Mouse (Mus musculus): Measurements from ENCODE around the gene Optn. TPM values are rescaled to one million over a fixed set of nuclear protein-coding genes. Genes with fewer than 3 reads are reported as not detected.

The Optn gene
- polyA plus RNA-seq, 1 experiment from 2014 or later: 41.0 TPM

DNA sequence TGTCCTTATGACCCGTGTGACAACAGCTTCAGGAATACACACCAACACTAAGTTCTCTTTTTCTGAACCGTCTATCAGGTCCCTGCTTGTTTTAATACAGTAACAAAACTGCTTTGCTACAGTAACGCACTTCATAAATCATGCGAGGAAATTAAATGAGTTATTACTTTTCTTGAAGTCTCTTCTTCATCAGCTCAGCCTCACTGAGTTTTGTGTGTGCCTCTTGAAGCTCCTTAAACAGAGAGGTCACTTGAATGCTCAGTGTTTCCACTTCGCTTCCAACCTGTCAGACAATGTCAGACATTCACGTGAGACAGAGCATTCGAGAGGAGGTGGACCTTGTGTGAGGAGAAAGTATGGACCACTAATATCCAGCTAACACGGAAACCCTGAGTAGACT is 29.1 kb downstream of the Optn start:
- no peak overlapping the region for H3K4me2 ChIP-seq (ENCODE audit: low read depth, low read length)
- no peak for DNase-seq
- no peak overlapping the region for H3K9ac ChIP-seq (replicated peaks)
- 74% methylated on average over 8 of the region's 8 CpGs for WGBS (ENCODE audit: insufficient replicate concordance)
- no peaks in the 10 kb centered on the region for H3K9me3 ChIP-seq (ENCODE audit: low read length)
- peaks cover 7% of the 10 kb centered on the region for H3K4me1 ChIP-seq (ENCODE audit: insufficient read depth)
- H3K4me3 ChIP-seq (ENCODE audit: low read depth, low read length): no peak overlapping the region
- ATAC-seq: no peak
- H3K36me3 ChIP-seq (replicated peaks; ENCODE audit: insufficient read depth, low read length): peaks cover 71% of the 10 kb centered on the region
- TF ChIP-seq CTCF (IDR thresholded peaks at IDR 0.05; ENCODE audit: low read depth): no peak
- TF ChIP-seq EP300 (IDR thresholded peaks at IDR 0.05; ENCODE audit: low read depth): no peak
- H3K27me3 ChIP-seq (ENCODE audit: insufficient read depth, low read length): no peaks in the 10 kb centered on the region
- no peak overlapping the region for H3K27ac ChIP-seq (ENCODE audit: low read depth)

DNA sequence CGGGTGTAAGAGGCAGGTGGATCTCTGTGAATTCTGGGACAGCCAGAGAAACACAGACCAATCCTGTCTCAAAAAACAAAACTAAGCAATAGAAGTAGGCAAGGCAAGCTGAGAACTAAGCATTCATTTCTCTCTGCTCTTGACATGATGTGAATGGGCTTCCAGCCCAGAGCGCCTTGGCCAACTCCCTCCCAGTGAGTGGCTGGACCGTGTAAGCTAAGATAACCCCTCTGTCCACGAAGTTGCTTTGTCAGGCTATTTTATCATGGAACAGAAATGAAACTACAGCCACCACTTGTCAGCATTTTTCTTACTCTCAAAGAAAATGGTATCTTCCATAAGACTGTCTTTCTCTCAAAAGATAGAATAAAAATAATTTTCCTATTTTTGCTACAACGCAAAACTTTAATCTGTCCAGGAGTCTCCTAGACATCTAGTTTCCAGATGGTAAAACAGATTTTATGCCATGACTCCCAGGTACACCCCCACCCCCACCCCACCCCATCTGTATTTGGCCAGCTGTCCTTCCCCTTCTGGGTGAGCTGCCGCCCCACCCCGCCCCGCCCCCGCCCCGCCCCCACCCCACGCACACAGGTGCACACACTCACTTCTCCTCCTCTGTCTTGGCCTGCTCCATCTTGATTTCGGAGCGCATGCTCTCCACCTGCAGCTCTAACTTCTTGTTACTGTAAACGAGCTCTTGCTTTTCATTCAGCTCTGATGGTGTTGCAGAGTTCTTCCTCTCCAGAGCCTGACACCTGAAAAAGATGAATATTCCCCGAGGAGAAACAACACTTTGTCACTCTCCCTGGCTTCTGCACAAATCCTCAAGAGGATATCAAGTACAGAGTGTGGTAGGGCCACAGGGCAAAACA is 30.1 kb downstream of the Optn start:
- ATAC-seq: peak; percentile 51
- DNase-seq: no peak
- TF ChIP-seq CTCF (IDR thresholded peaks at IDR 0.05; ENCODE audit: low read depth) (no peak), EP300 (IDR thresholded peaks at IDR 0.05; ENCODE audit: low read depth) (no peak)
- peaks cover 72% of the 10 kb centered on the region for H3K36me3 ChIP-seq (replicated peaks; ENCODE audit: insufficient read depth, low read length)
- H3K27me3 ChIP-seq (ENCODE audit: insufficient read depth, low read length): no peaks in the 10 kb centered on the region
- H3K9me3 ChIP-seq (ENCODE audit: low read length): no peaks in the 10 kb centered on the region
- H3K4me2 ChIP-seq (ENCODE audit: low read depth, low read length): no peak overlapping the region
- H3K4me3 ChIP-seq (ENCODE audit: low read depth, low read length): no peak overlapping the region
- H3K27ac ChIP-seq (ENCODE audit: low read depth): no peak overlapping the region
- no peak overlapping the region for H3K9ac ChIP-seq (replicated peaks)
- H3K4me1 ChIP-seq (ENCODE audit: insufficient read depth): peaks cover 7% of the 10 kb centered on the region
- WGBS (ENCODE audit: insufficient replicate concordance): 52% methylated on average over 15 of the region's 15 CpGs

DNA sequence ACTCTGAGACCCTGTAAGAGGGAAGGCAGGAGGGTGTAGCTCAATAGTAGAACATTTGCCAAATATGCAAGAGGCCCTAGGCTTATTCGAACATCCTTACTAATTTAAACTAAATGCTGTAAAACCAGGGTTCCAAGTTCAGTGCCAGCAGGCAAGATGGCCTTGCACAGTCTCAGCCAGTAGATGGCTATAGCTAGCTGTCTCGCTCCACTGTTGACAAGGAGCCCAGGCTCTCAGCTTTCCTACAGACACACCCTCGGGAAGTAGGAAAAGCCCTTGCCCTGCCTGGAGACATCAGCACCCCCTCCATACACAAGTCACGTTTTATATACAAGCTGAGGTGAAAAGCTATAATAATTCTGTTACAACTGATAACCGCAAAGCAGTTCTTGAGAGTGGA is 31.2 kb downstream of the Optn start:
- 81% methylated on average over 5 of the region's 5 CpGs for WGBS (ENCODE audit: insufficient replicate concordance)
- Histone ChIP-seq H3K27ac (ENCODE audit: low read depth) (no peak overlapping the region), H3K36me3 (replicated peaks; ENCODE audit: insufficient read depth, low read length) (peaks cover 74% of the 10 kb centered on the region), H3K9ac (replicated peaks) (no peak overlapping the region), H3K4me2 (ENCODE audit: low read depth, low read length) (no peak overlapping the region), H3K27me3 (ENCODE audit: insufficient read depth, low read length) (no peaks in the 10 kb centered on the region), H3K9me3 (ENCODE audit: low read length) (no peaks in the 10 kb centered on the region), H3K4me3 (ENCODE audit: low read depth, low read length) (no peak overlapping the region), H3K4me1 (ENCODE audit: insufficient read depth) (peaks cover 7% of the 10 kb centered on the region)
- no peak for DNase-seq
- TF ChIP-seq CTCF (IDR thresholded peaks at IDR 0.05; ENCODE audit: low read depth): no peak
- TF ChIP-seq EP300 (IDR thresholded peaks at IDR 0.05; ENCODE audit: low read depth): no peak
- ATAC-seq: no peak

DNA sequence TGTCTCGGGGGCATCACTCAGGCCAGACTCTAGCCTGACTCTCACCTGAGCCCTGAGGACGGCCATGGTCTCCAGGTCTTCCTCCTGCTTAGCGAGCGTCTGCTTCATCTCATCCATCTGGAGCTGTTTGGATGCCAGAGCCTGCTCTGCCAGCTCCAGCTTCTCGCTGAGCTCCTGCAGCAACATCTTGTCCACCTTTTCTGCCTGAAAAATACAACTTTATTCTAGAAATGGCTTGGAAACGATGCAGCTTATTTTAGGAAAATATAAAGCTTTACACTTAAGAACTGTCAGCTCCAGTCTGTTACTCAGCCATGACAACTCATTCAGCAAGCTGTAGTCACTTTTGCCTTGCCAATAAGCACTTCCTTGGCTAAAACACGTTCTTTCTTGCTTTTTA is 32.6 kb downstream of the Optn start:
- peaks cover 73% of the 10 kb centered on the region for H3K36me3 ChIP-seq (replicated peaks; ENCODE audit: insufficient read depth, low read length)

DNA sequence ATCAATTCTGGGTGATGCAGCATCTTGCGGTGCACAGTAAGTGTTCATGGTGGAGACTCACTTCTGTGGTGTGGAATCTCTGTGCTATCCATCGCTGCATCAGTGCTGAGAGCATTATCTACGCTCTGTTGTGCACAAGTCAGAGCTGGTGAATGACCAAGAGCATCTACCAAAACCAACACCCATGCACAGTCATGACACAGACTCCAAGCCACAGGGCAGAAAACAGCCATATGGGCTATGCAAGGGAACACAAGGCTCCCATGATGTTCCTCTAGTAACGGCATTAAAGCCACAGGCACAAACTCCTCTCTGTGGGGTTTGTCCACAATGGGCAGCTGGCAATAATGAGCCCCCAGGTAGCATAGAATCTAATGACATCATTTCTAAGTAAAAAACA is 34.0 kb downstream of the Optn start:
- no peaks in the 10 kb centered on the region for H3K9me3 ChIP-seq (ENCODE audit: low read length)
- H3K4me3 ChIP-seq (ENCODE audit: low read depth, low read length): no peak overlapping the region
- 90% methylated on average over 4 of the region's 4 CpGs for WGBS (ENCODE audit: insufficient replicate concordance)
- H3K27me3 ChIP-seq (ENCODE audit: insufficient read depth, low read length): no peaks in the 10 kb centered on the region
- H3K27ac ChIP-seq (ENCODE audit: low read depth): no peak overlapping the region
- no peak for TF ChIP-seq EP300 (IDR thresholded peaks at IDR 0.05; ENCODE audit: low read depth)
- TF ChIP-seq CTCF (IDR thresholded peaks at IDR 0.05; ENCODE audit: low read depth): no peak
- no peak for DNase-seq
- peaks cover 7% of the 10 kb centered on the region for H3K4me1 ChIP-seq (ENCODE audit: insufficient read depth)
- no peak overlapping the region for H3K4me2 ChIP-seq (ENCODE audit: low read depth, low read length)
- H3K9ac ChIP-seq (replicated peaks): no peak overlapping the region
- no peak for ATAC-seq
- H3K36me3 ChIP-seq (replicated peaks; ENCODE audit: insufficient read depth, low read length): peaks cover 75% of the 10 kb centered on the region

More for the DNA sequence above, 32.6 kb downstream of the Optn start:
- Histone ChIP-seq H3K27me3 (ENCODE audit: insufficient read depth, low read length) (no peaks in the 10 kb centered on the region), H3K9me3 (ENCODE audit: low read length) (no peaks in the 10 kb centered on the region), H3K9ac (replicated peaks) (no peak overlapping the region), H3K4me2 (ENCODE audit: low read depth, low read length) (no peak overlapping the region), H3K27ac (ENCODE audit: low read depth) (no peak overlapping the region), H3K4me1 (ENCODE audit: insufficient read depth) (peaks cover 7% of the 10 kb centered on the region), H3K4me3 (ENCODE audit: low read depth, low read length) (no peak overlapping the region)
- TF ChIP-seq CTCF (IDR thresholded peaks at IDR 0.05; ENCODE audit: low read depth) (no peak), EP300 (IDR thresholded peaks at IDR 0.05; ENCODE audit: low read depth) (no peak)
- no peak for DNase-seq
- WGBS (ENCODE audit: insufficient replicate concordance): 88% methylated on average over 7 of the region's 7 CpGs
- ATAC-seq: no peak

DNA sequence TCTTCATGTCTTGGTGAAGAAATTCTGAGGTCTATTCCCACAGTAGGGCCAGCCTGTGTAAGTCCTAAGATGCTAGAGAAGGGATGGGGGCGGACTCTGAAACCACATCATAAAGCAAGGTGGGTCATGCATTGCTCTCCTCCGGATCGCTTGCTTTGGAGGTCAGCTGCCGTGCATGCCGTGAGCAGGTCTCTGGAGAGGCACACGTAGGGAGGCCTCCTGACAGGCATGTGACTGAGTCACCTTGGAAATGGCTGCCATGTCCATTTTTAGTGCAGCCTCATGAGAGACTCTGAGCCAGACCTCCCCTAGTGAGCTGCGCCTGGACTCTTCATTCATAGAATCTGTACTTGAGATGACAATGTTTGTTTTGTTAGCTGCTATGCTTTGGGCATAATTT is 35.8 kb downstream of the Optn start:
- H3K27ac ChIP-seq (ENCODE audit: low read depth): no peak overlapping the region
- H3K4me3 ChIP-seq (ENCODE audit: low read depth, low read length): no peak overlapping the region
- H3K4me1 ChIP-seq (ENCODE audit: insufficient read depth): no peaks in the 10 kb centered on the region
- no peak overlapping the region for H3K9ac ChIP-seq (replicated peaks)
- TF ChIP-seq CTCF (IDR thresholded peaks at IDR 0.05; ENCODE audit: low read depth): no peak
- TF ChIP-seq EP300 (IDR thresholded peaks at IDR 0.05; ENCODE audit: low read depth): no peak
- no peaks in the 10 kb centered on the region for H3K27me3 ChIP-seq (ENCODE audit: insufficient read depth, low read length)
- H3K4me2 ChIP-seq (ENCODE audit: low read depth, low read length): no peak overlapping the region
- 95% methylated on average over 7 of the region's 7 CpGs for WGBS (ENCODE audit: insufficient replicate concordance)
- H3K9me3 ChIP-seq (ENCODE audit: low read length): no peaks in the 10 kb centered on the region
- peaks cover 76% of the 10 kb centered on the region for H3K36me3 ChIP-seq (replicated peaks; ENCODE audit: insufficient read depth, low read length)
- ATAC-seq: no peak
- DNase-seq: no peak
